Mouse (Mus musculus) limb, embryonic 15.5 days (tissue): Measurements from ENCODE around the gene Fgfr2. TPM values are rescaled to one million over a fixed set of nuclear protein-coding genes. Genes with fewer than 3 reads are reported as not detected.

ENCODE experiments used
- ATAC-seq: fragments of 200-750 bp; cut with Nextera tagmentation; 2 replicates; pipeline ENCODE4 v1.8.0; 2017; ENCODE audit warnings: low read depth, moderate TSS enrichment; ENCODE audit not compliant: insufficient number of reproducible peaks, low FRiP score, low TSS enrichment
- H3K27ac ChIP-seq: fragments of 300-500 bp; sonication (generic); 2 replicates; pipeline ENCODE4 v1.5.1; 2015; ENCODE audit warnings: moderate library complexity, mild to moderate bottlenecking, inconsistent platforms
- H3K27me3 ChIP-seq: fragments of 300-500 bp; sonication (generic); 2 replicates; pipeline ENCODE4 v1.6.1; 2015; ENCODE audit warnings: inconsistent platforms
- H3K36me3 ChIP-seq: fragments of 300-500 bp; sonication (generic); 2 replicates; pipeline ENCODE4 v1.6.1; 2015; ENCODE audit warnings: inconsistent platforms
- H3K4me1 ChIP-seq: fragments of 300-500 bp; sonication (generic); 2 replicates; pipeline ENCODE4 v1.6.1; 2015; ENCODE audit warnings: inconsistent platforms
- H3K4me2 ChIP-seq: fragments of 300-500 bp; sonication (generic); 2 replicates; pipeline ENCODE4 v1.6.1; 2015; ENCODE audit warnings: mild to moderate bottlenecking, inconsistent platforms
- H3K4me3 ChIP-seq: fragments of 300-500 bp; sonication (generic); 2 replicates; pipeline ENCODE4 v1.5.1; 2015; ENCODE audit warnings: mild to moderate bottlenecking, inconsistent platforms
- H3K9ac ChIP-seq: fragments of 300-500 bp; sonication (generic); 2 replicates; pipeline ENCODE4 v1.6.1; 2015; ENCODE audit warnings: inconsistent platforms
- H3K9me3 ChIP-seq: fragments of 300-500 bp; sonication (generic); 2 replicates; pipeline ENCODE4 v1.6.1; 2016; ENCODE audit warnings: inconsistent platforms
- WGBS: fragments of 180-500 bp; shearing (Covaris S2); methylation state at CpG from one replicate; pipeline ENCODE4 v1.1.7; 2015; 5-methylcytosine and 5-hydroxymethylcytosine counted together
- polyA plus RNA-seq: library from polyadenylated mRNA; unstranded; fragments of >200 nt; fragmentation: Nextera tagmentation; extraction: Ambion mirVana; gene quantifications from 2 replicates; pipeline ENCODE4 v1.2.1, GENCODE M21; 2015

The Fgfr2 gene
- polyA plus RNA-seq, 1 experiment from 2014 or later = 101 TPM

DNA sequence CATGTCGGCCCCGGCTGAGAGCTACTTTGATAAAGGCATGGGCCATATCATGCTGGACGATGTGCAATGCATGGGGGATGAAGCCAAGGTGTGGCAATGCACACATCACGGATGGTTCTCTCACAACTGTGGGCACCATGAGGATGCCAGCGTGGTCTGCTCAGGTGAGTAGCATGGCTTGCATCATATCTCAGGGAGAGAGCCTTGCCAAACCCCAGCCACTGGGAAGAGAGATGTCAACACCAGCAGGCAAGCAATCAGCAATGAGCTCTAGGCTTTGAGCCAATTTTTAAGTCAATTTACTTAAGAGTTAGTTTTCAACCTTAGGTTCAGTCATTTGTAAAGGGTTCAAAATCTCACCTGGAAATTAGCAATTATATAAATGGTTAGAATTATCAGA, 1866.3 kb downstream of the Fgfr2 start:
- H3K4me1 ChIP-seq = no peaks in the 10 kb centered on the region
- H3K4me3 ChIP-seq = no peak overlapping the region
- H3K36me3 ChIP-seq = no peaks in the 10 kb centered on the region
- H3K9ac ChIP-seq = no peak overlapping the region
- no peak overlapping the region for H3K4me2 ChIP-seq
- no peaks in the 10 kb centered on the region for H3K27me3 ChIP-seq
- H3K27ac ChIP-seq = no peak overlapping the region
- WGBS = 87% methylated on average over 5 of the region's 5 CpGs
- ATAC-seq = no peak
- H3K9me3 ChIP-seq = no peaks in the 10 kb centered on the region

DNA sequence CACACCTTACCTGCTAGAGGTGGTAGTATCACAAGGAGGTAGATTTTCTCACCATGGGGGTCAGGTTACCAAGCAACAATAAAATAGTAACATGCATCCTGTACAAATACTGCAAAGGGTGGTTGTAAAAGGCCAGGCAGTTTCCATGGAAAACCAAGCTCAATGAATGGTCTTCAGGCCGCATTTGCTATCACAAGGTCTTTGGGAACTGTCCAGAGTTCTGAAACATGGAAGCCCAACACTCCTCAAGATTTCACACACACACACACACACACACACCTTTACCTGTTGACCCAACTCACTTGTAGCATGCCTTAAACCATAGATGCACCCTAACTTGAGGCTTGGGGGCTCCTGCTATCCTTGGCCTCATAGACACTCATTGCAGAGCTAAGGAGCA, 1878.2 kb downstream of the Fgfr2 start:
- H3K9ac ChIP-seq = no peak overlapping the region
- no peak for ATAC-seq
- WGBS = 17% methylated on average over 1 of the region's 1 CpGs
- no peaks in the 10 kb centered on the region for H3K9me3 ChIP-seq
- H3K4me3 ChIP-seq = no peak overlapping the region
- no peaks in the 10 kb centered on the region for H3K36me3 ChIP-seq
- no peaks in the 10 kb centered on the region for H3K4me1 ChIP-seq
- no peak overlapping the region for H3K4me2 ChIP-seq
- H3K27ac ChIP-seq = no peak overlapping the region
- no peaks in the 10 kb centered on the region for H3K27me3 ChIP-seq

- Histone ChIP-seq H3K27ac (no peak overlapping the region), H3K4me1 (no peaks in the 10 kb centered on the region), H3K4me2 (no peak overlapping the region), H3K9ac (no peak overlapping the region), H3K36me3 (no peaks in the 10 kb centered on the region), H3K4me3 (no peak overlapping the region), H3K9me3 (no peaks in the 10 kb centered on the region), H3K27me3 (no peaks in the 10 kb centered on the region)
- no peak for ATAC-seq
These were observed 1887.1 kb downstream of the Fgfr2 start for GRCm38 (mm10) chr7:131236091-131236490.

DNA sequence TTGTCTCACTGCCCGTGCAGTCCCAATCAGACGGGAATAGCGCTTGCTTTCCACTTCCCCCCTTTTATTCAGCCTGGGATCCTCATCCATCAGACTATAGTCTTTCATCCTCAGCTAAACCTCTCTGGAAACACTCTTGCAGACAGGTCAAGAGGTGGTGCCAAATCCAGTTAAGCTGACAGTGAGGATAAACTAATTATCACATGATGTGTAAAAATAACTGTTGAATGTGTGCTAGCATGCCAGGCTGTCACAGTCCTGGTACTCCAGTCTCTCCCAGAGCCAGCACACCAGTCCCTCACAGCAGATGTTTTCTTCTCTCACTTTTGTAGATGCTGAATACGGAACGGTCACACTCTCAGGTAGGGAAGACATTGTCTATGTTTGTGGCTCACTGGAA, 1900.1 kb downstream of the Fgfr2 start:
- H3K4me2 ChIP-seq = no peak overlapping the region
- no peaks in the 10 kb centered on the region for H3K9me3 ChIP-seq
- no peaks in the 10 kb centered on the region for H3K36me3 ChIP-seq
- no peak overlapping the region for H3K9ac ChIP-seq
- 66% methylated on average over 5 of the region's 5 CpGs for WGBS
- H3K27me3 ChIP-seq = no peaks in the 10 kb centered on the region
- no peak overlapping the region for H3K27ac ChIP-seq
- no peak overlapping the region for H3K4me3 ChIP-seq
- ATAC-seq = no peak
- H3K4me1 ChIP-seq = no peaks in the 10 kb centered on the region

DNA sequence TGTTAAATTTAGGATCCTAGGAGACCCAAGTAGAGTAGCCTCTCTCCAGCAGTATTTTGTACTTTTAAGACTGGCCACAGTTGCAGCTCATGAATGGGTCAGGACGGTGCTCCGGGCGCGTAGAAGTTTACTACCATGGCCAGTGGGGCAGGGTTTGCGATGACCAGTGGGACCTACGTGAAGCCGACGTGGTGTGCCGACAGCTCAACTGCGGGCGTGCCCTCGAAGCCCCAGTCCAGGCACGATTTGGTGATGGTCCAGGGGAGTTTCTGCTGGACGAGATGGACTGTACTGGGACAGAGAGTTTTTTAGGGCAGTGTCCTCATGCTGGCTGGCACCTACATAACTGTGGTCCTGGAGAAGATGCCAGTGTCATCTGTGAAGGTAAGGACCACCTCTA, 1935.2 kb downstream of the Fgfr2 start:
- Histone ChIP-seq H3K9me3 (no peaks in the 10 kb centered on the region), H3K4me1 (no peaks in the 10 kb centered on the region), H3K36me3 (no peaks in the 10 kb centered on the region), H3K4me3 (no peak overlapping the region), H3K27me3 (no peaks in the 10 kb centered on the region), H3K4me2 (no peak overlapping the region), H3K27ac (no peak overlapping the region), H3K9ac (no peak overlapping the region)
- WGBS = 91% methylated on average over 14 of the region's 14 CpGs
- no peak for ATAC-seq

DNA sequence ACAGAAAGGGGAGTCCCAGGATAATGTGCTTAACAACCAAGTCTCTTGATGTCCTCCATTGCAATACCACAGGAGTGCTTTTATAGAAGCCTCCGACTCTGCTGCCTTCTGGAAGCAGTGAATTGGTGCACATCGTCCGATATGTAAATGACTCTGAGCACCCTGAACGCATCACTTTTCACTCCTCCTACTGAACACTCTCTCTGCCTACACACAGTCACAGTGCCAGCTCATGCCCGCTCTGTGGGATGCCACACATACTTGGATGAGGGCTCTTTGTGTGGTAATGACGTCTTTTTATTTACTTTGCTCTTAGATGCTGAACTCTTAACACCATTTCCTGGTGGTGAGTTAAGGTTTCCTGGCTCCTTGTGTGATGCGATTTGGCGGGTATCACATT, 1936.1 kb downstream of the Fgfr2 start:
- H3K36me3 ChIP-seq = no peaks in the 10 kb centered on the region
- no peak overlapping the region for H3K4me2 ChIP-seq
- WGBS = 76% methylated on average over 8 of the region's 8 CpGs
- no peaks in the 10 kb centered on the region for H3K9me3 ChIP-seq
- no peak overlapping the region for H3K27ac ChIP-seq
- no peaks in the 10 kb centered on the region for H3K27me3 ChIP-seq
- no peak for ATAC-seq
- no peak overlapping the region for H3K9ac ChIP-seq
- no peak overlapping the region for H3K4me3 ChIP-seq
- no peaks in the 10 kb centered on the region for H3K4me1 ChIP-seq

DNA sequence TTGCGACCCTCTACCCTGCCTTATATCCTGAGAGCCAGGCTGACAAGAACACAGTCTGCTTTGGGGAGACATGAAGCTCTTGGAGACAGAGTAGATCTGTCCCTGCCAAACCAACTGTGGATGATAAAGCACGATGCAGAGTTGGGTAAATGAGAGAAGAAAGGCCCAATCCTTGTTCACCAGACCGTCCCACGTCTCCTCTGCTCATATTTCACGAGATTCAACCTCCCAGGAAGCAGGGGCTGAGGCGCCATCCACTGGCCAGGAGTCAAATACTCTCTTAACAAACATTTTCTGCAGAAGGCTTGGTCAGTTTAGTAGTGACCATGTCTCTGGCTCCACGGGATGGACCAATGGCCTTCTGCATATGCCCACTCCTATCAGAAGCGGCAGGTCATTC, 1938.8 kb downstream of the Fgfr2 start:
- Histone ChIP-seq H3K4me3 (no peak overlapping the region), H3K27me3 (no peaks in the 10 kb centered on the region), H3K4me2 (no peak overlapping the region), H3K9me3 (no peaks in the 10 kb centered on the region), H3K4me1 (no peaks in the 10 kb centered on the region), H3K27ac (no peak overlapping the region), H3K9ac (no peak overlapping the region), H3K36me3 (no peaks in the 10 kb centered on the region)
- WGBS = 57% methylated on average over 8 of the region's 8 CpGs
- no peak for ATAC-seq

GRCm38 (mm10) chr7:131182685-131183084, 1940.5 kb downstream of the Fgfr2 start:
- H3K9me3 ChIP-seq = no peaks in the 10 kb centered on the region
- no peaks in the 10 kb centered on the region for H3K4me1 ChIP-seq
- 45% methylated on average over 4 of the region's 4 CpGs for WGBS
- no peak overlapping the region for H3K27ac ChIP-seq
- H3K4me3 ChIP-seq = no peak overlapping the region
- no peak overlapping the region for H3K4me2 ChIP-seq
- ATAC-seq = no peak
- no peak overlapping the region for H3K9ac ChIP-seq
- no peaks in the 10 kb centered on the region for H3K27me3 ChIP-seq
- no peaks in the 10 kb centered on the region for H3K36me3 ChIP-seq

DNA sequence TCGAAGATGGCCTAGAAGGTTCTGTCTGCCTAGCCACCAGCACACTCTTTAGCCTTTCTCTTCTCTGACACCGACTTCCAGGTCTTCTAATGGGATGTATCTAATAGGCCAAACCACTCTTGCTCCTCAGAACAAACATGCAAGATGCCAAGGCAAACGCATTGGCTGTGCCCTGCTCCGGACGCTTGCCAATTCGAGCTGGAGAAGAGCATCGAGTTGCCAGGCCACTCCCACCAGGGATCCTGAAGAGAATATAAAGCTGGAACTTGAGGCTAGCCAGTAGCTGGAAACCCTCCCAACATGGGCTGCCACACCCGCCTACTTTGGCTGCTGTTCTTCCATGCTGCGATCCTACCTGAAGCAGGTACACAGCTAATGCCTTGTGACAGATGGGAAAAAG, 1949.0 kb downstream of the Fgfr2 start, which contains the start of gene 5430419D17Rik:
Gene 5430419D17Rik (plus strand): TSS at position 282 of the 400 bp plus-strand sequence.
- H3K4me2 ChIP-seq = no peak within 1 kb of the TSS
- no peak for ATAC-seq
- no peaks in the 10 kb centered on the region for H3K36me3 ChIP-seq
- H3K4me1 ChIP-seq = no peaks in the 10 kb centered on the region
- no peak within 1 kb of the TSS for H3K27ac ChIP-seq
- 83% methylated on average over 9 of the region's 9 CpGs for WGBS
- H3K9me3 ChIP-seq = no peaks in the 10 kb centered on the region
- no peaks in the 10 kb centered on the region for H3K27me3 ChIP-seq
- no peak within 1 kb of the TSS for H3K4me3 ChIP-seq
- H3K9ac ChIP-seq = no peak within 1 kb of the TSS

GRCm38 (mm10) chr7:131169099-131169498, 1954.1 kb downstream of the Fgfr2 start:
- no peak for ATAC-seq
- H3K9me3 ChIP-seq = no peaks in the 10 kb centered on the region

GRCm38 (mm10) chr7:131167771-131168170, 1955.4 kb downstream of the Fgfr2 start:
- no peaks in the 10 kb centered on the region for H3K4me1 ChIP-seq
- no peaks in the 10 kb centered on the region for H3K27me3 ChIP-seq
- WGBS = 72% methylated on average over 3 of the region's 3 CpGs
- H3K4me2 ChIP-seq = no peak overlapping the region
- no peaks in the 10 kb centered on the region for H3K9me3 ChIP-seq
- no peak overlapping the region for H3K4me3 ChIP-seq
- H3K27ac ChIP-seq = no peak overlapping the region
- ATAC-seq = no peak
- H3K9ac ChIP-seq = no peak overlapping the region
- no peaks in the 10 kb centered on the region for H3K36me3 ChIP-seq

More at GRCm38 (mm10) chr7:131169099-131169498, 1954.1 kb downstream of the Fgfr2 start:
- H3K27me3 ChIP-seq = no peaks in the 10 kb centered on the region
- WGBS = 48% methylated on average over 2 of the region's 2 CpGs
- H3K9ac ChIP-seq = no peak overlapping the region
- H3K27ac ChIP-seq = no peak overlapping the region
- no peaks in the 10 kb centered on the region for H3K36me3 ChIP-seq
- H3K4me2 ChIP-seq = no peak overlapping the region
- no peaks in the 10 kb centered on the region for H3K4me1 ChIP-seq
- H3K4me3 ChIP-seq = no peak overlapping the region

GRCm38 (mm10) chr7:131162251-131162650, 1960.9 kb downstream of the Fgfr2 start:
- Histone ChIP-seq H3K36me3 (no peaks in the 10 kb centered on the region), H3K4me2 (no peak overlapping the region), H3K9me3 (no peaks in the 10 kb centered on the region), H3K27me3 (no peaks in the 10 kb centered on the region), H3K4me3 (no peak overlapping the region), H3K9ac (no peak overlapping the region), H3K27ac (no peak overlapping the region), H3K4me1 (no peaks in the 10 kb centered on the region)
- no peak for ATAC-seq
- WGBS = 57% methylated on average over 7 of the region's 7 CpGs

DNA sequence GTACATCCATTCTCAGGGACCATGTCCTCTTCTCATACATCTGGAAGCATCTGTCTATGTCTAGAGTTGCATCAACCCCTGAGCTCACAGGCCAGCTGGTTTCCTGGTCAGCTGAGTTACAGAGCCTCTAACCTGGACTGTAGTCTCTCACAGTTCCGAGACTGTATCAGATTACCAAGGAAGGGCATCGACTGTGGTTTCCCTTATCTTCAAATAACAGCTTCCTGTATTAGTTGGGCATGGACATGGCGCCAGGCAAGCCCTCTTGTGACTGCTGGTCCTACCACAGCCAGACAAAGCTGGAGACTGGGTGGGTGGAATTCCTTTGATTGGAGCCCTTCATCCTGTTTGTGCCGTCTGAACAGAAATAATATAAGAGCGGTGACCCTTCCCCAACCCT, 1970.1 kb downstream of the Fgfr2 start:
- Histone ChIP-seq H3K4me1 (no peaks in the 10 kb centered on the region), H3K27ac (no peak overlapping the region), H3K4me2 (no peak overlapping the region), H3K4me3 (no peak overlapping the region), H3K9ac (no peak overlapping the region), H3K9me3 (no peaks in the 10 kb centered on the region), H3K36me3 (no peaks in the 10 kb centered on the region), H3K27me3 (no peaks in the 10 kb centered on the region)
- ATAC-seq = no peak
- WGBS = 80% methylated on average over 5 of the region's 5 CpGs
